Mouse (Mus musculus) heart, embryonic 14.5 days (tissue): ENCODE data around the gene Bbs9. TPM values are rescaled to one million over a fixed set of nuclear protein-coding genes. Genes with fewer than 3 reads are reported as not detected.
"Not testable (repeated sequence)": the region's sequence is repeated elsewhere in the genome, so short reads cannot be mapped to it uniquely, and the experiment has no call there.

Experiments
- ATAC-seq: fragments of 200-750 bp; cut with Nextera tagmentation; 2 replicates; pipeline ENCODE4 v1.8.0; 2017; ENCODE audit warnings: low read depth, moderate TSS enrichment; ENCODE audit not compliant: insufficient number of reproducible peaks, insufficient read depth, low FRiP score
- H3K27ac ChIP-seq, 2 experiments: fragments of 200-500 bp in 1 of 2; fragments of 300-500 bp in 1 of 2; sonication (generic) in 1 of 2; replicated peaks in 1 of 2; 2 replicates each; pipeline ENCODE4 v1.5.1; 2012 to 2014; ENCODE audit warnings: low read depth in 2 of 2, low read length in 2 of 2, control low read depth in 1 of 2, mild to moderate bottlenecking in 1 of 2, mixed read lengths in 1 of 2; ENCODE audit not compliant: control insufficient read depth in 1 of 2, insufficient read depth in 1 of 2
- H3K27me3 ChIP-seq: fragments of 300-500 bp; sonication (generic); 2 replicates; pipeline ENCODE4 v1.6.1; 2014; ENCODE audit warnings: mild to moderate bottlenecking, low read length, control low read depth; ENCODE audit not compliant: control insufficient read depth, insufficient read depth
- H3K36me3 ChIP-seq: fragments of 300-500 bp; sonication (generic); 2 replicates; pipeline ENCODE4 v1.6.1; 2014; ENCODE audit warnings: mild to moderate bottlenecking, control low read depth, low read length, mixed read lengths; ENCODE audit not compliant: control insufficient read depth, insufficient read depth
- H3K4me1 ChIP-seq, 2 experiments: fragments of 200-500 bp in 1 of 2; fragments of 300-500 bp in 1 of 2; sonication (generic) in 1 of 2; 2 replicates each; pipeline ENCODE4 v1.6.1; 2012 to 2014; ENCODE audit warnings: low read length in 2 of 2, control low read depth in 1 of 2, mixed read lengths in 1 of 2; ENCODE audit not compliant: control insufficient read depth in 2 of 2, insufficient read depth in 2 of 2
- H3K4me2 ChIP-seq: fragments of 300-500 bp; sonication (generic); 2 replicates; pipeline ENCODE4 v1.6.1; 2014; ENCODE audit warnings: mild to moderate bottlenecking, low read length
- H3K4me3 ChIP-seq, 2 experiments: fragments of 200-500 bp in 1 of 2; fragments of 300-500 bp in 1 of 2; sonication (generic) in 1 of 2; 2 replicates each; pipeline ENCODE4 v1.5.1; 2012 to 2014; ENCODE audit warnings: low read length in 2 of 2, mild to moderate bottlenecking in 2 of 2, control low read depth in 1 of 2, low read depth in 1 of 2, moderate library complexity in 1 of 2; ENCODE audit not compliant: control insufficient read depth in 1 of 2, insufficient read depth in 1 of 2
- H3K9ac ChIP-seq: fragments of 300-500 bp; sonication (generic); 2 replicates; pipeline ENCODE4 v1.6.1; 2014; ENCODE audit warnings: mild to moderate bottlenecking, low read length
- H3K9me3 ChIP-seq: fragments of 300-500 bp; sonication (generic); 2 replicates; pipeline ENCODE4 v1.6.1; 2016; ENCODE audit warnings: low read length, control low read depth; ENCODE audit not compliant: control insufficient read depth
- WGBS: fragments of 180-500 bp; shearing (Covaris S2); extraction: QIAGEN DNeasy Blood & Tissue Kit; methylation state at CpG from one replicate; pipeline ENCODE4 v1.1.7; 2014; 5-methylcytosine and 5-hydroxymethylcytosine counted together
- polyA plus RNA-seq: library from polyadenylated mRNA; unstranded; fragments of >200 nt; fragmentation: Nextera tagmentation; extraction: Ambion mirVana; gene quantifications from 2 replicates; pipeline ENCODE4 v1.2.1, GENCODE M21; 2014

Bbs9 gene
- polyA plus RNA-seq, 1 experiment from 2014 or later, result 11.6 TPM

DNA sequence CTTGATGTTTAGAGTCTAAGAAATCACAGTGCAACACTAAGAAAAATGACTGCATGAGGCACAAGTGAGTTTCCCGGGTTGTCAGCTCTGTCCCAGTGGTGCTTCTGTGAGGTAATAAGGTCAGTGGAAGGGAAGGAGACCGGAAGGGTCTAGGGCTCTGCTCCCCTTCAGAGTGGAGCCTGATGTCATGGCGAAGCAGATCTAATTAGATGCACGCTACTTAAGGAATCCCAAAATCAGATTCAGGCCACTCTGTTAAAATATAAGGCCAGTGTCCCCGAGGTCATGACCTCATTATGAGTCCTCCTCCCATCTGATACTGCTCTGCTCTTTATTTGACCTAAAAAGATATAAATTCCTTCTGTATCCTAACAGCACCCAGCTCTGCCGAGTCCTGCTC lies 361.5 kb downstream of the Bbs9 start:
- no peak for ATAC-seq
- WGBS, result 65% methylated on average over 6 of the region's 6 CpGs
- H3K4me1 ChIP-seq, result peaks cover 4% of the 10 kb centered on the region in 2 experiments; a peak in 2 of 4 replicates
- H3K27ac ChIP-seq, result no peak overlapping the region
- no peak overlapping the region for H3K4me2 ChIP-seq
- H3K9ac ChIP-seq, result no peak overlapping the region
- H3K27me3 ChIP-seq, result no peaks in the 10 kb centered on the region
- no peaks in the 10 kb centered on the region for H3K36me3 ChIP-seq
- no peaks in the 10 kb centered on the region for H3K9me3 ChIP-seq
- H3K4me3 ChIP-seq, result no peak overlapping the region

GRCm38 (mm10) chr9:22837702-22838210 lies 362.2 kb downstream of the Bbs9 start:
- 28% methylated on average over 4 of the region's 4 CpGs for WGBS
- no peaks in the 10 kb centered on the region for H3K9me3 ChIP-seq
- no peak overlapping the region for H3K9ac ChIP-seq
- H3K4me2 ChIP-seq, result no peak overlapping the region
- H3K27me3 ChIP-seq, result no peaks in the 10 kb centered on the region
- H3K27ac ChIP-seq, result no peak overlapping the region
- no peak for ATAC-seq
- H3K4me1 ChIP-seq, result peaks cover 4% of the 10 kb centered on the region in 2 experiments; a peak in 2 of 4 replicates
- H3K36me3 ChIP-seq, result no peaks in the 10 kb centered on the region
- no peak overlapping the region for H3K4me3 ChIP-seq

DNA sequence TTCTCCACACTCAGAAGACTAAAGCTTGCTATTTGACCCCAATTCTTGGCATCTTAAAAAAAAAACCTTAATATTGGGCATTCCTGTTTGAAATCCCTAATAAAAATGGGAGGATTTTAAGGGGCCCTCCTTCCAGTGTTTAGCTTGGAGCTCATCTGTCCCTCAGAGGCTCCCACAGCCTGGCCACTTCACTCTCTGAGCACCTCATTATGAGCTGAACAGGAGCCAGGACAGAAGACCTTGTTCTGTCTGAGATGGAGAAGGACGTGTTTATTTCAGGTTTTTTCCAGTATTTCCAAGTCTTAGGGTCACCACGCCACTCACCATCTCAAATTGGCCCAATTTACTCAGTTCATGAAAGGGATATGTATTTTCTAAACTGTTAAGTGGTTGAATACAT lies 370.5 kb downstream of the Bbs9 start:
- no peaks in the 10 kb centered on the region for H3K27me3 ChIP-seq
- no peak overlapping the region for H3K4me3 ChIP-seq
- WGBS, result 92% methylated on average over 2 of the region's 2 CpGs
- no peak overlapping the region for H3K4me2 ChIP-seq
- H3K9ac ChIP-seq, result no peak overlapping the region
- no peaks in the 10 kb centered on the region for H3K36me3 ChIP-seq
- no peaks in the 10 kb centered on the region for H3K4me1 ChIP-seq
- no peak overlapping the region for H3K27ac ChIP-seq
- H3K9me3 ChIP-seq, result no peaks in the 10 kb centered on the region; the same call in 1 of the 2 replicates
- ATAC-seq, result no peak

DNA sequence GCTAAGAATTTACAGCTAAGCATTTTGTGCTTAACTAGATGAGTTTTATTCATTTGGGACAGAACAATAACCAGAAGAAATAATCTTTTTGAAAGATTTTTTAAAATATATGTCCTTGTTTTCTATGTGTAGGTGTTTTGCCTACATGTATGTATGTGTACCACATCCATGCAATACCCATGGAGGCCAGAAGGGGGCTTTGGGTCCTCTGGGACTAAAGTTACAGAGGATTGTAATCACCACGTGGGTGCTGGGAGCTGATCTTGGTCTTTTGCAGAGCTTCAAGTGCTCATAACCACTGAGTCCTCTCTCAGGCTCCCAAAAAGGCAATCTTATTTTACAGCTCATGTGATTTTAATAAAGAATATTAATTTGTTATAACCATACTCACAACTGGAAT lies 371.3 kb downstream of the Bbs9 start:
- ATAC-seq, result no peak
- Histone ChIP-seq H3K4me2 (no peak overlapping the region), H3K4me3 (no peak overlapping the region), H3K36me3 (no peaks in the 10 kb centered on the region), H3K27ac (no peak overlapping the region), H3K27me3 (no peaks in the 10 kb centered on the region), H3K4me1 (no peaks in the 10 kb centered on the region), H3K9ac (no peak overlapping the region), H3K9me3 (no peaks in the 10 kb centered on the region; the same call in 1 of the 2 replicates)
- 82% methylated on average over 1 of the region's 1 CpGs for WGBS

GRCm38 (mm10) chr9:22848800-22849199 lies 373.3 kb downstream of the Bbs9 start:
- H3K9me3 ChIP-seq, result no peaks in the 10 kb centered on the region; the same call in 1 of the 2 replicates
- H3K27ac ChIP-seq, result no peak overlapping the region
- no peaks in the 10 kb centered on the region for H3K27me3 ChIP-seq
- no peak overlapping the region for H3K4me3 ChIP-seq
- H3K9ac ChIP-seq, result no peak overlapping the region
- H3K4me2 ChIP-seq, result no peak overlapping the region
- no peaks in the 10 kb centered on the region for H3K4me1 ChIP-seq
- no peaks in the 10 kb centered on the region for H3K36me3 ChIP-seq
- no peak for ATAC-seq
- 85% methylated on average over 3 of the region's 3 CpGs for WGBS

- H3K4me3 ChIP-seq, result no peak overlapping the region
- WGBS, result 68% methylated on average over 4 of the region's 4 CpGs
- ATAC-seq, result no peak
- H3K4me2 ChIP-seq, result no peak overlapping the region
- H3K4me1 ChIP-seq, result no peaks in the 10 kb centered on the region
- no peak overlapping the region for H3K9ac ChIP-seq
- no peaks in the 10 kb centered on the region for H3K36me3 ChIP-seq
- H3K27ac ChIP-seq, result no peak overlapping the region
- no peaks in the 10 kb centered on the region for H3K27me3 ChIP-seq
- no peaks in the 10 kb centered on the region; the same call in 1 of the 2 replicates for H3K9me3 ChIP-seq
Observed at GRCm38 (mm10) chr9:22849212-22849611, 373.7 kb downstream of the Bbs9 start.

GRCm38 (mm10) chr9:22869147-22869546 lies 393.6 kb downstream of the Bbs9 start:
- not testable (repeated sequence) for H3K4me2 ChIP-seq, H3K27me3 ChIP-seq, H3K4me3 ChIP-seq, H3K9ac ChIP-seq, ATAC-seq, H3K27ac ChIP-seq, H3K36me3 ChIP-seq, H3K9me3 ChIP-seq, H3K4me1 ChIP-seq
- WGBS, result 88% methylated on average over 6 of the region's 6 CpGs

DNA sequence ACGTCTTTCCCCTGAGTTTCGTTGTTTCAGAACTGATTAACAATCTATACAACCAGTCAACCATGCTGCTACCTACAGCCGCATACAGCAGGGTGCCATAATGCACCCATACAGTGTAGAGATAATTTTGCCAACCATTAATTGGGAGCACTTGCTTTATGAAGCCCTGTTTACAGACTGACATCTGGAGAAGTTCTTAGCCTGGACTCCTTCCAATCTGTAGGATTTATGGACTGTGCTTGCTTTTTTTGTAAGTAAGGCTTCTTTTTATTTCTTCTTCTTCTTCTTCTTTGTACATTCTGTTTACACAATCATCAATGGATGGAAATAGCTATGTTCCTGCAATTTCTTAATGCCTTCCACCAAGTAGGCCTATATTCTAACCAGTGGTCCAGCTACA lies 395.1 kb downstream of the Bbs9 start:
- WGBS, result 86% methylated on average over 3 of the region's 3 CpGs

More for the DNA sequence above, 395.1 kb downstream of the Bbs9 start:
- no peak for ATAC-seq
- H3K27ac ChIP-seq, result no peak overlapping the region
- H3K36me3 ChIP-seq, result no peaks in the 10 kb centered on the region
- H3K4me2 ChIP-seq, result no peak overlapping the region
- no peaks in the 10 kb centered on the region for H3K9me3 ChIP-seq
- no peak overlapping the region for H3K9ac ChIP-seq
- no peak overlapping the region for H3K4me3 ChIP-seq
- no peaks in the 10 kb centered on the region for H3K27me3 ChIP-seq
- H3K4me1 ChIP-seq, result no peaks in the 10 kb centered on the region
